Mouse (Mus musculus): ENCODE measurements around the gene Ctrb1.

Ctrb1 gene

DNA sequence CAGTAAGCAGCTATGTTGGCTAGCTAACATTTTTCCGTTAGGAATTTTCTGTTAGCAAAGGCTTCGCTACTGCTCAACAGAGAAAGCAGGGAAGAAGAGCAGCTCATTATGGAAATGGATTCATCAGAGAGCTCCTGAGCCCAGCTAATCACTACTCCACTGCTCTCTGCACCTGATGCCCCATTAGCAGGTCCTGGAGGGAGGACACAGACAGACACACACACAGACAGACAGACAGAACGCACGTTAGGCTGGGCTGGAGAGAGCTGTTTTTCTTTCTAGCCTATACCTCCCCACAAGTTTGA, 26.6 kb upstream of the Ctrb1 start:
- DNase-seq (ENCODE audit: low read depth, low spot score), result no peak

DNA sequence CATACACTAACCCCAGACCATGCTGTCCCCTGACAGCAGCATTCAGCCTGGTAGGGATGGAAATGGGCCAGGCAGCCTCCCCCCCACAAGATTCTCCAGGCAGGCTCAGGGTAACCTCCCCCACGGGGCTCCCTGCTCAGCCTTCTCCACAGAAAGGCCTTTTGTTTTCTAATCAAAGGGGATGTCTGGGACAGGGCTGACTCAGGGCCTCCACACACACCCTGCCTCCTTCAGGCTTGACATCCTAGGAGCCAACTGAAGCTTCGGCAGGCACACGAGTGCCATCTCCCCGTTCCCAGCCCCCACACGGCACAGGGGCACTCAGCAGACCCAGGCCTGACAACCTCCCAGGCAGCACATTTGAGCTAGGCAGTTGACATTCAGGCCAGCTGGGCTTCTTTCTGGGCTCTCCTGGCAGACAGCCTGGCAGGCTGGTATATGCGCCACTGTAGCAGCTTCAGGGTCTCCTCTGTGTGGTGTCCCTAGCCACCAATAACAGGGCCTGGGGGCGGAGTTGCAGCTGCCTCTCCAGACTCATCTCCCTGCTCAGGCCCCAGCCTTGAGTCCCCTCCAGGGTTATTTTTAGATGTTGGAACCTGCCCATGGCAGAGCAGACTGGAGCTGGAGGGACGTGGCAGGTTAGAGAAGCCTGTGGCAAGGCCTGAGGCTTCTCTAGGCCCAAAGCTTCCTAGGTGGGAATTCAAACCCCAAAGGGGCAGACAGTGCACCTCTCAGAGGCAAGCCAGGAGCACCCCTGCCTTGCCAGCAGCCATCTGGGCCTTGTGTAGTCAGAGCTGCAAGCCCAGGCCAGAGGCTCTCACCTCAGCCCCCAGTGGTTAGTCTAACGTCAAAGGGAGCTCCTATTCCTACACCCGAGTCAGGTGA, 26.0 kb upstream of the Ctrb1 start:
- DNase-seq (ENCODE audit: low read depth, low spot score), result no peak

DNA sequence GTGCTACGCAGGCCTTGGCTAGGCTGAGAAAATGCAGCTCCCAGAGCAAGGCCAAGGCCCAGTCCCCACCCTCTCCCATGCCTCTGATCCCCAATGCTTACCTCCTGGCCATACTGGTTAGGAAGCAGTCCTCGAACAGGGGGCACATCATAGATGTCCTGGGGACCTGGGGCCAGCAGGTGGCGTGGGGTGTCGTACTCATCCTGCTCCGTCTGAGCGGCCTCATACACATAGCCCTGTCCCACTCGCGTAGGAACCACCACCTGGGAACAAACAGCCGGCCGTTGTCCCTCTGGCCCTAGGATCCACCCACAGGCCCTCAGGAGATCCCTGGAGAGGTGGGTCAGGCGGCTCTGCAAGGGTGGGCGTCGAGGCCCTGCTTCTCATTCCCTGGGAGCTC, 24.7 kb upstream of the Ctrb1 start:
- DNase-seq (ENCODE audit: low read depth, low spot score), result no peak

DNA sequence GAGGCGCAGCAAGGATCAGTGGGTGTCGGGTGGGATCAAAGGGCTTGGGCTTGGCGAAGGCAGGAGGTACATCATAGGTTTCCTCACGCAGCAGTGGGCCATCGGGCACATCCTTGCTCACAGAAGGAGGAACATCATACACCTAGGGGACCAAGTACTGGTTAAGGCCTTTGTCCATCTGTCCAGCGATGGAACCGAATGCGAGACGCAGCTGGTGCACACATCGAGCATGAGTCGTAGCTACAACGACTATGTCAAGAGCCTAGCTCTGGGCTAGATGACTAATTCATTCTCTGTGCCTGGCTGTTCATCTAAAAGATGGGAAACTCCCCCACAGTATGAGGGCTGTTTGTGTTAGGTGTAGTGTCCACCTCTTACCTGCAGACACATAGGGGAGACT, 23.5 kb upstream of the Ctrb1 start:
- DNase-seq (ENCODE audit: low read depth, low spot score), result no peak

DNA sequence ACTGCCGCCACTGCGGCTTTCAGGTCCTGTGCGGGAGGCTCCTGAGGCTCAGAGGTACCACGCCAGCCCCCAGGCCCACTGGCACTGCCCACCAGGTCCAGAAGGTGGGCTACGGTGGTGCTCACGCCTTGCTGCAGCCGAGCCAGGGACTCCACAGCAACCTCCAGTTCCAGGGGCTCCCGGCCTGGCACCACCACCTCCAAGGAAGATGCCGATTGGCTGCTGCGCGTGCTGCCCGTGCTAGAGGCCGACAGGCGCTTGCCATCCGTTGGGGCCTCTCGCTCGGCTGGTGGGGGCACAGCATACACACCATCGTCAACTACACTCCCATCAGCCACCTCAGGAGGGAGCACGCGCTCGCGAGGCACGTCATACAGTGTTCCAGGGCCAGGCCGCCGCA, 23.0 kb upstream of the Ctrb1 start:
- DNase-seq (ENCODE audit: low read depth, low spot score), result no peak

DNA sequence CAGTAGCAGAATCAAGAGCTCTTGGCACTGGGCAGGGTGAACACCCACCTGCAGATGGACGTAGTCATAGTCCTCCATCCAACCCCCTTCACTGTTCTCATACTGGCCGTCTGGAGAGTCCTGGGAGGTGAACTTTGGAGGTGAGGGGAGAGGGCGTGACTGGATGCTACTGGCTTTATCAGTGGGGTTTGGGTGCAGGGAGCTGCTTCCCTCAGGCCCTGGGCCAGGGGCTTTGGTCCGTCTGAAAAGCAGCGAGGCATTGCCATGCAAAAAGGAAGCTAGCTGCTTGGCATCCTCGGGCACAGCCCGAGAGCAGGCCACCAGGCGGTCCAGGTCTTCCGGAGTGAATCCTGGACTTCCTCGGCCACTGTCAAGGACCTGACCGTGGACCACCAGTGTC, 22.5 kb upstream of the Ctrb1 start:
- DNase-seq (ENCODE audit: low read depth, low spot score), result no peak

DNA sequence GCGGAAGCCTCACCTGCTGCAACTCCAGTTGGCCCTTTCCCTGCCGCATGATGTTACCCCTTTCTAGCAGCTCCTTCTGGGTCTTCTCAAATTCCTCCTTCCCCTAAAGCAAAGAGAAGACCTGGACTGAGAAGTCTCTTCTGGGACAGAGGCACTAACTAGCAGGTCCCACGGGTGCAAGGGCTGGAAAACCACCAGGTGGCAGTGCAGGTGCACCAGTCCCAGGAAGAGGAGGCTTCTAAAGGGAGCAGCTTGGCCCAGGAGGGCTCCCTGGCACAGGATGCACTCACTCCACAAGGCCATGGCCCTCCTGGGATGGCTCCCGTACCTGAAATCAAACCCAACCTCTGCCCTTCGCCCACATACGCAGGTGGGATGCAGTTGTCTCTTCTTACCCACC, 21.8 kb upstream of the Ctrb1 start:
- DNase-seq (ENCODE audit: low read depth, low spot score), result no peak

DNA sequence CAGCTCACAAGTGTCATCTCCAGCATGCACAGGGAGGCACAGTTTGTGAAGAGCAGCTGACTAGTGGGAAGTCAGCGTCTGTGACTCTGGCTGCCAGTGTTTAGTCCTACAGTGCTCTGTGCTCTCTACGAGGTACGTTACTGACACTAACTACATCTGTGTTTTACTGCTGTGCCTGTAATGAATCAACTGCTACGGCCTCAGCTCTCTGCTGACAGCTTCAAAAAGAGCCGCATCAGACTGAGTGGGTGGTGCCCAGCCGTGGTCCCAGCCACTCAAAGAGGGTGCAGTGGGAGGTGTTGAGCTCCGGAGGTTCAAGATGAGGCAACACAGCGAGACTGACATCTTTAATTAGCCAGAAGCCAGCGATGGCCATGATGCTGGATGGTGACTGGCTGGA, 21.3 kb upstream of the Ctrb1 start:
- no peak for DNase-seq (ENCODE audit: low read depth, low spot score)

DNA sequence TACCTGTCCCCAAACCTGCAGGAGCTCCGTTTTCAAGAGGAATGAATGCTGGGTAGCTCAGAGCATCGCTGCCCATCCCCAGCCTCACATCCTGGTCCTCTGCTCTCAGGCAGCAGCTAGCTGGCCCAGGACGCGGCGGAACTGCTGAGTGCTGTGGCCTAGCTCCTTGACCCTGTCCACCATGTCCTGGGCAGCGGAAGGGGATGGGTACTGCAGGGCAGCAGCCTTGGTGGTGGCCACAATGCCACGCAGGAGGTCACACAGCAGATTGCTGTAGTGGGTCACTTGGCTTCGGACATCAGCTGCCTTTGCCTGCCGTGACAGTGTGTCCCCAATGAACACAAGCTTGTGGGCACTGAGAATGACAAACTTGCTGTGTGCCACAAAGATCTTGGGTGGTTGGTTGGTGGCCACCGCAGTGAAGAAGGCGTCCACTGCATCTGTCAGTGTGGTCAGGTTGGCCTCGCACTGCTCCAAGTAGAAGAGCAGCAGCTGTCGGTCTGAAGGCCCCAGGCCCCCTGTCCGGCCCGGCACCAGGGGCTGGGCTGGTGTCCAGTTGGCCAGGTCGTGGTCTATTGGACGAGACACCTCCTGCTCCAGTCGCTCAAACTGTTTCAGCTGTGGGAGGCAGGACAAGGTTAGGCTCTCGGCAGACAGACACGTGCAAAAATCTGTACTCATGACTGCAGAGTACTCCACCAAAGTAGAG, 20.1 kb upstream of the Ctrb1 start:
- no peak for DNase-seq (ENCODE audit: low read depth, low spot score)

DNA sequence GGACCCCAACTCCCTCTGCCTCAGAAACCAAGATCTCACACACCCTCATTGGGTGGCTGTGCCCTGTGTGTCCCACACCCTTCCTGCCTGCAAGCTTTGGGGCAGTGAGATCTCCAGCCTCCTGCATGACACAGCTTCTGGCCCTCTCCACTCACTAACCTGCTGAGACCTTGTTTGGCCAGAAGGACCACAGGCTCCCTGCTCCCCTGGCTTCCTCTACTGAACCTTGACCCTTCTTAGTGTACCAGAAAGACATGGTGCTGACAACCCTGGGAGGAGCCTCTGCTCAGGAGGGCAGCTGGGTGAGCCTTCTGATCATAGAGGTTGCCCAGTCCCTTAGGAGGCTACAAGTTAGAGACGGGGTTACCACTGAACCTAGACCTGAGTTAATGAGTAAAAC, 18.4 kb upstream of the Ctrb1 start:
- DNase-seq (ENCODE audit: low read depth, low spot score), result no peak

DNA sequence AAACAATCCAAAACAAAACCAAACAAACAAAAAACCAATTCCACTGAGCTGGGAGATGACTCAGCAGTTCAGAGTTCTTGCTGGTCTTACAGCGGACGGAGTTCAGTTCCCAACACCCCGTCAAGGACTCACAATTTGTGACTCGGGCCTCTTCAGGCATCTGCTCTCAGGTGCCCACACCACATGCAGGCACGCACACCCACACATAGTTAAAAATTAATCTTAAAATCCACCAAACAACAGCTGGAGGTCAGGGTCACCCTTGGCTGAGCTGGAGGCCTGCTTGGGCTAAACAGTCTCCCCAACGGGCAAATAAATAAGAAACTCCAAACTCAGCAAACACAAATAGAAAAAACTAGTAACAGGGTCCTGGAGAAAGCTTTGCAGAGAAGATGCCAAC, 17.5 kb upstream of the Ctrb1 start:
- no peak for DNase-seq (ENCODE audit: low read depth, low spot score)

DNA sequence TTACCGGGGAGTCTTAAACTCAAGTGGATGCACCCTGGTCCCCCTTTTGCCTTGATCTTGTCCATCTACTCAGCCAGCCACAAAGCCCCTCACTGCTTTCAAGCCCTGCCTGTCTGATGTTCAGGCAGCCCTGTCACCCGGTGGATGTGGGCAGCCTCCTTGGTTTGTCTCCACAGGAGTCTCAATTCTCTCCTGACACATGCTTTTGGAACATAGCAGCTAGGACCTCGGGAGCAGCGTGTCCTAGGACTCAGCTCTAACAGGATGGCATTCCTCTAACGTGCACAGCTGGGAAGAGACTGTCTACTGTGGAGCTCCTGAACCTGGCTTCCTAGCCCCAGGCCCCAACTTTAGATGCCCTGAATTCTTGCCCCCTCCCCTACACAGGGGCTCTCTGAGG, 14.9 kb upstream of the Ctrb1 start:
- DNase-seq (ENCODE audit: low read depth, low spot score), result no peak

DNA sequence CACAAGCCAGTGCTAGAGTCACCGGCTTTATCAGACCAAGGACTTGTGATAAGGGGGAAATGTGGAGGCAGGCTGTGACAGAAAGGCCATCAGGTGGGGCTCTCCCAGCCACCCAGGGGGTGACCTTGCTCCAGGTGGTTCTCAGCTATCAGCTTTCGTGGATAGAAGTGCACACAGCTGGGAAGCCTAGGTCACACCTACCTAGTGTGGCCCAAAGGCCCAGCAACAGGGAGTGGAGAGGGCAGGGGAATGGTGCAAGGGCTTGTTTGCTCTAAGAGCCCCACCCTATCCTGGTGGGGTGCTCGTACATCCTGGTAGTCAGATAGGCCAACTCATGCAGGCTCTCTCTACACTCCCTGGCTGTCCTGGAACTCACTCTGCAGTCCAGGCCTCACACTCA, 14.4 kb upstream of the Ctrb1 start:
- no peak for DNase-seq (ENCODE audit: low read depth, low spot score)

DNA sequence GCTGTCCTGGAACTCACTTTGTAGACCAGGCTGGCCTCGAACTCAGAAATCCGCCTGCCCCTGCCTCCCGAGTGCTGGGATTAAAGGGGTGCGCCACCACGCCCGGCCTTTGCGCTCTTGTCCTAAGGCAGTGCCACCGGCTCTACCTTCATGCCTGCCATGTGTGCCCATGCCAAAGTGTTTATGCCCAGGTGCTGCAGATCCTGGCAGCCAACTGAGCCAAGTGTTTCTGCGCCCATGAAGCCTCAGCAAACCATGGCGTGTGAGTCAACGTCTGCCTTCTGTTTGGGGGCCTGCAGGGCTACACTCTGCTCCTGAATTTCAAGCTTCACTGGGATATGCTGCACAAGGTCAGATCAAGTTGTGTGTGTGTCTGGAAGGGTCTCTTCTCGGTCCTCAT, 13.8 kb upstream of the Ctrb1 start:
- no peak for DNase-seq (ENCODE audit: low read depth, low spot score)

DNA sequence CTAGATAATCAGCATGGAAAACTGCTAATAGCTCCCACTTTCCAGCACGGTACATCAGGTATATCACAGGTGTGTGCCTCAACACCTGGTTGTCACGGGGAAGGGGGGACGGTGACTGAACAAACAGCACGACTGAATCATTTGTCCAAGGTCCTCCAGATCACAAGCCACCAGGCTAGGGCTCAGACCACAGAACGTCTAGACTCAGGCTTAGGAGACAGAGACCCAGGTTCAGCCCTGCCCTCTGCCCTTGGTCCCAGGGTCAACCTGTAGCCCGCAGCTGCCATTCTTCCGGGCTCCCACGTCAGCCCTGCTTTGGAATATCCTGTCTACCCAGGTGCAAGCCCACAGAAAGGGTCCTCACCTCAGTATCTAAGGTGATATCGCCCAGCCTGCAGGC, 10.6 kb upstream of the Ctrb1 start:
- DNase-seq (ENCODE audit: low read depth, low spot score), result no peak

DNA sequence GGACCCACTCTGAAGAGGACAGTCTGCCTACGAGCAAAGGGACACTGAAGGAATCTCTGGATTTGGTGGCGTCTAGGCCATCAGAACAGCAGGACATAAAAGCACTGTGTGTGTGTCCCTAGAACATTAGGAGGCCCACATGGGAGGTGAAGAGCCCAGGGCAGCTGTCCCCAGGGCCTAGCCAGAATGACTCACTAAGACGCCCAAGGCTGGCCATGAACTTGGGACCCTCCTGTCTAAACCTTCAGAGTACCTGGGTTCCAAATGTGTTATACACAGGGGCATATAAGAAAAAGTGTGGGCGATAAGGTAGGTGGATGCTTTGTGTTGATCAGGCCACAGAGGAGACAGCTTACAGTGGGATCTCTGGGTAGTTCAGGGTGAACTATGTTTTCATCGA, 9.9 kb upstream of the Ctrb1 start:
- DNase-seq (ENCODE audit: low read depth, low spot score), result no peak

DNA sequence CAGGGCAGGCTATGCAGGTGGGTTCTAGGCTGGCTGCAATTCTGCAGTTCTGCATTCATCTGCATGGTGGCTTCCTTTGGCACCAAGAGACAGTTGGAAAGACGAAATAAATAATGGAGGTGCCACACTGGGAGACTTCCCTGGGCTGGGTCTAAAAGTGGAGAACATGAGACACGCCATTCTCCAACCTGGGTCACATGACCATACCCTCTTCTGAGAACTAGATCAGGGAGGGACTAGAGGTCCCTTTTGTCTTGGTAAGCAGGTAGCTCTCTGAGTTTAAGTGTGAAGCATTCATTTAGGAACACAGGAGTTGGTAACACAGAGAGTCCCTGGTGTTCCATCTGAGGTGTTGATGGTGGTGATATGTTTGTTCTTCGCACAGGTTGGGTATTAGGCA, 9.4 kb upstream of the Ctrb1 start:
- no peak for DNase-seq (ENCODE audit: low read depth, low spot score)

DNA sequence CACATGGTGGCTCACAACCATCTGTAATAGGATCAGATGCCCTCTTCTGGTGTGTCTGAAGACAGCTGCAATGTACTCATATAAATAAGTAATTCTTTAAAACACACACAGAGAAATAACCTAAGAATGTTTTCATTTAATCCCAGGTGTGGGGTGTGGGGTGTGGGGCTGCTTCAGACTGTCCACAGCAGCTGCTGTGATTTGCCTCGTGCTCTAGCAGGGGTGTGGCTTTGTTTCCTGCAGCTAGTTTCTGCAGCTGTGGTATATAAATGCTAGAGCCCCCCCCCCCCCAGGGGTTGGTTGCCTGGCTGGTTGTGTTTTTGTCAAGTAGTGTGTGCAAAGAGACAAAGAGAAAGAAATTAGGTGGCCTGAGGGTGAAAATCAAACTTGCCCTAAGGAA, 8.2 kb upstream of the Ctrb1 start:
- no peak for DNase-seq (ENCODE audit: low read depth, low spot score)

DNA sequence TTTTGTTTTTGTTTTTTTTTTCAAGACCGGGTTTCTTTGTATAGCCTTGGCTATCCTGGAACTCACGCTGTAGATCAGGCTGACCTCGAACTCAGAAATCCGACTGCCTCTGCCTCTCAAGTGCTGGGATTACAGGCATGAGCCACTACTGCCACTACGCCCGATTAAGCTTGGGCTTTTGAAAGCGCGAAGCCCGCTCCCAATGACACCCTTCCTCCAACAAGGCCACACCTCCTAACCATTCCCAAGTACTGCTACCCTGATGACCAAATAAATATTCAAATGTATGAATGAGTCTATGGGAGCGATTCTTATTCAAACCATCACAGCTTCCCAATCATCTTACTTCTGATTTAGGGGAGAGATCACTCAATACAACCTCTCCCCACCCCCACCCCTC, 6.8 kb upstream of the Ctrb1 start:
- DNase-seq (ENCODE audit: low read depth, low spot score), result no peak

DNA sequence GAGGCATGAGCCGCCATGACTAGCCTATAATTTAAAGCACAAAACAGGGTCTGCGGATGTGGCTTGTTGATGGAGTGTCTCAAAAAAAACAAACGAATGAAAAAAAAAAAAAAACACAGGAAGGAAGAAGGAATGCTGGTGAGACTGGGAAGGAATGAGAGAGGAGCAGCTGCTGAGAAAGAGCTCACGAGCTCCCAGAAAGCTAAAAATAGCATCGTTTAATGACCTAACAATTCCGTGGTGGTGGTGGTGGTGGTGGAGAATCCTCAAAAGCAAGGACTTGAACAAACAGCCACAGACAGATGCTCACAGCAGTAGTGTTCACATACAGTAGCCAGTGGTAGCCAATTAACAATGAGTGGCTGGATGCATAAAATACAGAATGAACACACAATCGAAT, 4.6 kb upstream of the Ctrb1 start:
- no peak for DNase-seq (ENCODE audit: low read depth, low spot score)

DNA sequence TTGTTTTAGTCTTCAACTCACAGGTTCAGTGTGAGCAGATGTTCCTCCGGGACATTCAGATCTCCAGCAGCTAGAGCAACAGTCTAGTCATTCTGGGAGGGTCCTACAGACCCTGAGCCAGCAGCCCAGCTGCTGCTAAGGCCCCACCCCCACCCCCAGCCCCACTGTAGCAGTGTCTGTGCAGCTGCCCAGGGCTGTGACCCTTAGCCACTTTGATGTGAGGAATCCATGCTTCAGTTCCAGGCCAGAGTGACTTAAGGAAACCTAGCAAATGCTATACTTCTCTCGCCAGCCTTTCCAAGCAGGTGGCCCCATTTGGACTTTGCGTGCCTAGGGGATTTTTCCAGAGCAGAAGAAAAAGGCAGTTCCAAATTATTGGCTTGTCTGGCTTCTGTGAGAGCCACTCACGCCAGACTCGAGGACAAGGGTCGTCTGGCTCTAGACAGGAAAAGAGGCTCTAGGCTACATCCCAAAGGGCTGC, 2.5 kb upstream of the Ctrb1 start:
- DNase-seq (ENCODE audit: low read depth, low spot score), result no peak

DNA sequence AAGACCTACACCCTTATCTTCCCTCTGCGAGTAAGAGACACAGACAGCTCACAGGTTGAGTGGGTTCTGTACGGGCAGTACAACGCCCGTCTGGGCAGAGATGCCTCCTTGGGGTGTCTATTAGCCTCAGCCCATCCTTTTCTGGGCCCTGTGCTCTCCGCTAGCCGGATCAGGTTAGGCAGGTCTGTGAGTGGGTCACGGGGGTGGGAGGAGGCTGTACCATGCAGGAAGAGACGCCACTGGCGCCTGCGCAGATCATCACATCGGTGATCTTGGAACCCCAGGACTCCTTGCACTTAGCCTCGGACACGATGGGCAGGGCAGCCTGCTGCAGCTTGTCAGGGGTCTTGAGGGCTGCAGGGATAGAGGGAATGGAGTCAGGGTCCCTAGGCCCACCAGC, 3.9 kb downstream of the Ctrb1 start:
- DNase-seq (ENCODE audit: low read depth, low spot score), result no peak

DNA sequence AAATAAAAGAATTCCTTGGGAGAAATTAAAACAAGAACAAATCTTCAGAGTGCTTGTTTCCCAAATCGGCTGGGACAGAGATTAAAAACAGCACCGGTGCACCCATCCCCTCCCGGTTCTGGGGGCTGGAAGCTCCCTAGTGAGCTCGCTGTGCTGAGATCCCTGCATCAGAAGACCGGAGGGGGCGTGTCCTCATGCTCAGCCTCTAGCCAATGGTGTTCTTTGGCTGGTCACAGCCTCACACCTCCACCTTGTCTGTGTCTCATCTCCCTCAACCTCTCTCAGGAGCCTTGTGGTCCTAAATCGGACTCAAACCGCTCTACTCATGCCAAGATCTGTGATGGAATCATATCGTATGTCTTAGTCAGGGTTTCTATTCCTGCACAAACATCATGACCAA, 8.3 kb downstream of the Ctrb1 start:
- DNase-seq (ENCODE audit: low read depth, low spot score), result no peak
